ENCODE assay signal across 10 mouse cellular contexts in the genomic region with DNA sequence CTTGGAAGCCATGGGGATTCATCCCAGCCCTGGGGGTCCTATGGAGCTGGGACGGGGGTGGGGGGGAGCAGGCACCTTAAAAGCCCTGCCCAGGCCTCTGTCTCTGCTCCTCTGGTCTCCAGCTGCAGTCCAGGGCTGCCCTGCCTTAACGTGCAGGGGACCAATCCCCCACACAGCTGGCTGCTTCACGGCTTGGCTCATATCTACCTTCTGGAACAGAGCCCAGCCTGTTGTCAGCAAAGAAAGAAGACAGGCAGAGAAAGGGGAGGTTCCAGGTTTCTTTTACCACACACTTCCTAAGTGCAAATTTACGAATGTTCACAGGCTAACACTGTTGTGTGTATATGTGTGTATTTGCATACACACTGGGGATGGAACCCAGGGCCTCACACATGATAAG. TPM values are rescaled to one million over a fixed set of nuclear protein-coding genes. Genes with fewer than 3 reads are reported as not detected.
DNase-seq lines count a peak whose midpoint lies in the region; ATAC-seq and TF ChIP-seq lines count a peak whose summit lies in the region.
"Had no signal": no experiment of that assay in that cellular context is flagged by ENCODE, and none has a peak within 500 bp of the region (broad histone marks: within the 10 kb centered on the region; RNA-seq: fewer than 3 reads in every experiment).

No protein-coding gene starts in this region.

- H3K4me3 ChIP-seq in heart, postnatal 0 days (ENCODE audit: low read depth, low read length) = no peak overlapping the region
- no peak overlapping the region for H3K4me3 ChIP-seq in liver, postnatal 0 days (ENCODE audit: low read depth, low read length)
- no peak overlapping the region for H3K4me3 ChIP-seq in limb, embryonic 13.5 days
- H3K4me3 ChIP-seq: midbrain, embryonic 12.5 days had no signal

- no peaks in the 10 kb centered on the region; the same call in 1 of the 2 replicates for H3K4me1 ChIP-seq in heart, postnatal 0 days (ENCODE audit: control insufficient read depth, insufficient read depth)
- H3K4me1 ChIP-seq in liver, postnatal 0 days (ENCODE audit: insufficient read depth) = peaks cover 10% of the 10 kb centered on the region
- H3K4me1 ChIP-seq in limb, embryonic 13.5 days = peaks cover 36% of the 10 kb centered on the region

- no peak overlapping the region for H3K9ac ChIP-seq in heart, postnatal 0 days (replicated peaks; ENCODE audit: low read depth, low read length)
- H3K9ac ChIP-seq in liver, postnatal 0 days (replicated peaks) = no peak overlapping the region
- H3K9ac ChIP-seq in limb, embryonic 13.5 days = no peak overlapping the region
- H3K9ac ChIP-seq: midbrain, embryonic 12.5 days had no signal

- H3K36me3 ChIP-seq in heart, postnatal 0 days (replicated peaks; ENCODE audit: control insufficient read depth, insufficient read depth, low read length) = no peaks in the 10 kb centered on the region
- no peaks in the 10 kb centered on the region for H3K36me3 ChIP-seq in liver, postnatal 0 days (replicated peaks; ENCODE audit: insufficient read depth, low read length)
- no peaks in the 10 kb centered on the region for H3K36me3 ChIP-seq in limb, embryonic 13.5 days
- H3K36me3 ChIP-seq: midbrain, embryonic 12.5 days had no signal

- WGBS in heart, postnatal 0 days = 7% methylated on average over 4 of the region's 4 CpGs
- WGBS in liver, postnatal 0 days (ENCODE audit: insufficient replicate concordance) = 25% methylated on average over 4 of the region's 4 CpGs
- 16% methylated on average over 4 of the region's 4 CpGs for WGBS in limb, embryonic 13.5 days

- peak; percentile 47; the same call in 1 of the 2 replicates for ATAC-seq in heart, postnatal 0 days (ENCODE audit: insufficient read depth, low read depth)
- ATAC-seq in liver, postnatal 0 days = no peak
- no peak for ATAC-seq in limb, embryonic 13.5 days (ENCODE audit: low FRiP score, low read depth)

- TF ChIP-seq EP300 in heart, postnatal 0 days (IDR thresholded peaks at IDR 0.05; ENCODE audit: low read depth) = no peak
- TF ChIP-seq EP300 in liver, postnatal 0 days (IDR thresholded peaks at IDR 0.05; ENCODE audit: low read depth) = no peak

- TF ChIP-seq POLR2A in brain, embryonic 14.5 days (IDR thresholded peaks at IDR 0.05; ENCODE audit: borderline replicate concordance, extremely low read depth, insufficient read depth, insufficient read length, poor library complexity, severe bottlenecking) = no peak

- H3K27ac ChIP-seq in heart, postnatal 0 days (ENCODE audit: low read depth) = no peak overlapping the region
- no peak overlapping the region for H3K27ac ChIP-seq in liver, postnatal 0 days (ENCODE audit: low read depth)
- H3K27ac ChIP-seq in limb, embryonic 13.5 days = peak overlapping the region; percentile 34; the same call in 1 of the 2 replicates
- H3K27ac ChIP-seq: midbrain, embryonic 12.5 days had no signal

- H3K27me3 ChIP-seq in heart, postnatal 0 days (ENCODE audit: control insufficient read depth, insufficient read depth, low read length) = 0 out of 2 replicates have a peak, but pooled peaks cover 4% of the 10 kb centered on the region
- H3K27me3 ChIP-seq in liver, postnatal 0 days (ENCODE audit: insufficient read depth, low read length) = no peaks in the 10 kb centered on the region
- H3K27me3 ChIP-seq in limb, embryonic 13.5 days = no peaks in the 10 kb centered on the region; the same call in 1 of the 2 replicates
- H3K27me3 ChIP-seq: midbrain, embryonic 12.5 days had no signal

- H3K9me3 ChIP-seq in heart, postnatal 0 days (replicated peaks; ENCODE audit: control insufficient read depth, low read length) = no peaks in the 10 kb centered on the region
- no peaks in the 10 kb centered on the region for H3K9me3 ChIP-seq in liver, postnatal 0 days (ENCODE audit: low read length)
- H3K9me3 ChIP-seq in limb, embryonic 13.5 days = no peaks in the 10 kb centered on the region
- H3K9me3 ChIP-seq: midbrain, embryonic 12.5 days had no signal

- no peak for TF ChIP-seq CTCF in heart, postnatal 0 days (IDR thresholded peaks at IDR 0.05; ENCODE audit: low read depth)
- TF ChIP-seq CTCF in liver, postnatal 0 days (IDR thresholded peaks at IDR 0.05; ENCODE audit: low read depth) = no peak
- no peak for TF ChIP-seq CTCF in brain, embryonic 14.5 days (IDR thresholded peaks at IDR 0.05; ENCODE audit: borderline replicate concordance, extremely low read depth, insufficient read depth, insufficient read length)

- peak; percentile 73 for DNase-seq in heart, postnatal 0 days (ENCODE audit: low spot score)
- no peak for DNase-seq in heart, adult 8-10 months (ENCODE audit: low spot score)
- DNase-seq in liver = peak; percentile 28
- DNase-seq in liver, postnatal 0 days = no peak
- peak; percentile 69 for DNase-seq in brain, embryonic 14.5 days (ENCODE audit: low read depth)
- DNase-seq in spleen, postnatal 4 days (ENCODE audit: low spot score in 2 of 2) = no peak
- DNase-seq in gastrocnemius, postnatal 25 days = no peak
- DNase-seq: left cerebral cortex, postnatal 4 days had no signal

- no peak overlapping the region for H3K4me2 ChIP-seq in heart, postnatal 0 days (ENCODE audit: low read depth, low read length)
- H3K4me2 ChIP-seq in liver, postnatal 0 days (ENCODE audit: low read depth, low read length) = no peak overlapping the region
- no peak overlapping the region for H3K4me2 ChIP-seq in limb, embryonic 13.5 days (replicated peaks)
- H3K4me2 ChIP-seq: midbrain, embryonic 12.5 days had no signal

RNA-seq across cellular contexts. Expression of a gene that starts 31.4 kb away (rescaled TPM):
- 16.9 and 17.7 TPM in 2 replicates for total RNA-seq in heart, postnatal 0 days (2014; rRNA removed; ENCODE audit: low replicate concordance)
- 9.6 and 10.4 TPM in 2 replicates for polyA plus RNA-seq in heart, postnatal 0 days (2015; fragmentation: Nextera tagmentation; extraction: Ambion mirVana)
- 10 to 100 TPM; 12.1 to 16.5 (median 14.5) TPM for total RNA-seq in heart, adult 8-10 months (2022)
- 12.8 and 15.6 TPM in 2 replicates for polyA plus RNA-seq in liver, postnatal 0 days (2015; fragmentation: Nextera tagmentation; extraction: Ambion mirVana)
- 83.0 and 109 TPM in 2 replicates for polyA plus RNA-seq in brain, embryonic 14.5 days (2012; rRNA removed)
- 10.7 and 11.4 TPM in 2 replicates for polyA plus RNA-seq in limb, embryonic 13.5 days (2015; fragmentation: Nextera tagmentation; extraction: Ambion mirVana)
- 1 to 10 TPM; 8.0 to 9.4 TPM for total RNA-seq in gastrocnemius, postnatal 25 days (2021)

Comparison
In these comparisons a context has a peak if more than half of its experiments do, and no peak if none do; other contexts are left out.
1. DNase-seq: peak in heart, postnatal 0 days (single experiment), liver (single experiment) and brain, embryonic 14.5 days (single experiment); none in heart, adult 8-10 months (single experiment), liver, postnatal 0 days (single experiment), spleen, postnatal 4 days (0 of 2) and gastrocnemius, postnatal 25 days (single experiment).